Mouse (Mus musculus) bone marrow, adult 2 months (tissue): Measurements from ENCODE around the gene Musk.

ENCODE experiments used
- CTCF ChIP-seq: fragments of 200-500 bp; IDR thresholded peaks from 2 replicates; pipeline ENCODE4 v1.5.1; 2011; ENCODE audit warnings: low read length, control low read depth; ENCODE audit not compliant: control insufficient read depth, insufficient read depth
- POLR2A ChIP-seq: fragments of 200-500 bp; IDR thresholded peaks from 2 replicates; pipeline ENCODE4 v1.6.1; 2011; ENCODE audit warnings: low read depth, mild to moderate bottlenecking, control low read depth, low read length, borderline replicate concordance; ENCODE audit not compliant: control insufficient read depth

GRCm38 (mm10) chr4:58268897-58269542 lies 16.7 kb upstream of the Musk start:
- TF ChIP-seq CTCF = no peak
- no peak for TF ChIP-seq POLR2A
